Mouse (Mus musculus): Measurements from ENCODE around the gene Rnase11.

GRCm38 (mm10) chr14:51090921-51091900 is 41.2 kb upstream of the Rnase11 start, which contains the start of the genes Rnase4 and Ang:
- TF ChIP-seq CTCF (IDR thresholded peaks at IDR 0.05; ENCODE audit: low read depth, low read length): no peak
- TF ChIP-seq POLR2A (IDR thresholded peaks at IDR 0.05; ENCODE audit: insufficient read depth, low read length): no peak
- no peak for TF ChIP-seq EP300 (IDR thresholded peaks at IDR 0.05; ENCODE audit: insufficient read depth, low read depth, low read length)

Data from ES-Bruce4 (cell line).